Mouse (Mus musculus) kidney, adult 9 months (tissue): ENCODE data around the gene RPS10-NUDT3.
A peak's percentile ranks its signal among the peaks of the same experiment; 100 is the strongest.
"Not testable (repeated sequence)": the region's sequence is repeated elsewhere in the genome, so short reads cannot be mapped to it uniquely, and the experiment has no call there.

ENCODE experiments used
- DNase-seq: peaks from one replicate; pipeline ENCODE4 v3.0.0; 2022

The RPS10-NUDT3 gene

GRCm38 (mm10) chr17:27639851-27640250 lies 4.8 kb upstream of the RPS10-NUDT3 start:
- DNase-seq: not testable (repeated sequence)

- DNase-seq: no peak
Observed at GRCm38 (mm10) chr17:27638921-27639332, 3.9 kb upstream of the RPS10-NUDT3 start.

- no peak for DNase-seq
Observed at GRCm38 (mm10) chr17:27637333-27637732, 2.3 kb upstream of the RPS10-NUDT3 start.

- DNase-seq: no peak
Observed at GRCm38 (mm10) chr17:27636132-27637020, 1.4 kb upstream of the RPS10-NUDT3 start, which contains the start of gene Rps10. Rps10 (minus strand) TSS chr17:27636669.

- not testable (repeated sequence) for DNase-seq
Observed at GRCm38 (mm10) chr17:27635575-27635903, 517 bp upstream of the RPS10-NUDT3 start.

- DNase-seq: peak; percentile 90
Observed at GRCm38 (mm10) chr17:27629249-27630020, 5.6 kb downstream of the RPS10-NUDT3 start.

- DNase-seq: no peak
Observed at GRCm38 (mm10) chr17:27628376-27628775, 6.6 kb downstream of the RPS10-NUDT3 start.

GRCm38 (mm10) chr17:27627451-27627850 lies 7.6 kb downstream of the RPS10-NUDT3 start:
- peak; percentile 86 for DNase-seq

GRCm38 (mm10) chr17:27626681-27627080 lies 8.3 kb downstream of the RPS10-NUDT3 start:
- DNase-seq: no peak

GRCm38 (mm10) chr17:27625455-27626251 lies 9.4 kb downstream of the RPS10-NUDT3 start:
- no peak for DNase-seq

- DNase-seq: peak; percentile 87
Observed at GRCm38 (mm10) chr17:27623360-27624326, 11.4 kb downstream of the RPS10-NUDT3 start, which contains the start of gene Nudt3. Nudt3 (minus strand) TSS chr17:27623495.

- DNase-seq: no peak
Observed at GRCm38 (mm10) chr17:27622611-27623359, 12.2 kb downstream of the RPS10-NUDT3 start.

- no peak for DNase-seq
Observed at GRCm38 (mm10) chr17:27621705-27622531, 13.1 kb downstream of the RPS10-NUDT3 start.

- DNase-seq: no peak
Observed at GRCm38 (mm10) chr17:27621161-27621560, 13.9 kb downstream of the RPS10-NUDT3 start.

- no peak for DNase-seq
Observed at GRCm38 (mm10) chr17:27615388-27615787, 19.6 kb downstream of the RPS10-NUDT3 start.

- DNase-seq: no peak
Observed at GRCm38 (mm10) chr17:27613016-27613415, 22.0 kb downstream of the RPS10-NUDT3 start.

GRCm38 (mm10) chr17:27611994-27612393 lies 23.0 kb downstream of the RPS10-NUDT3 start:
- no peak for DNase-seq

GRCm38 (mm10) chr17:27611519-27611884 lies 23.5 kb downstream of the RPS10-NUDT3 start:
- DNase-seq: no peak

GRCm38 (mm10) chr17:27610679-27611518 lies 24.1 kb downstream of the RPS10-NUDT3 start:
- no peak for DNase-seq
